Comparison of ENCODE assay signal across 12 mouse cellular contexts in the genomic region with DNA sequence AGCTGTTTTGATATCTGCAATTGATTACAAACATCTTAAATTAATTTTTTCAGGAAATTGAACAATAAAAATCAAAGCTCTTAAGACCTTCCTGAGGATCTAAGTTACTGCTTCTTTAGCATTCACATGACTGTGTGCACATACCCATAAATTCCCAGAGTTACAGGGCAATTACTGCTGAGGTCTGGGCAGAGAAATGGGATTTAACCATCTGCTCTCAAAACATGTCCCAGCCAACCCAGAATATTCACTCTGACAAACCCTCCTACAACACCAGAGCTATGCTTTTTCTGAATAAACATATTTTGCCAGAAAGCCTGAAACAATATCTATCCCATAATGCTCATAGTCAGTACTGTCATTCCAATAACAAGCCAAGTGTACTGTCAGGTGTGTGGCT.
A peak's percentile ranks its signal among the peaks of the same experiment; 100 is the strongest.
DNase-seq lines count a peak whose midpoint lies in the region; ATAC-seq and TF ChIP-seq lines count a peak whose summit lies in the region.
"Had no signal": no experiment of that assay in that cellular context is flagged by ENCODE, and none has a peak within 500 bp of the region (broad histone marks: within the 10 kb centered on the region; RNA-seq: fewer than 3 reads in every experiment).

No protein-coding gene starts in this region.

- peak overlapping the region; percentile 66 for H3K27ac ChIP-seq in forebrain, embryonic 16.5 days (ENCODE audit: low read length)
- H3K27ac ChIP-seq: heart, embryonic 13.5 days had no signal

- no peaks in the 10 kb centered on the region for H3K27me3 ChIP-seq in forebrain, embryonic 16.5 days (replicated peaks; ENCODE audit: control insufficient read depth, insufficient read depth, low read length)
- H3K27me3 ChIP-seq: heart, embryonic 13.5 days had no signal

- no peaks in the 10 kb centered on the region for H3K9me3 ChIP-seq in forebrain, embryonic 16.5 days (ENCODE audit: control insufficient read depth, low read length)
- H3K9me3 ChIP-seq: heart, embryonic 13.5 days had no signal

- no peak overlapping the region for H3K9ac ChIP-seq in forebrain, embryonic 16.5 days (replicated peaks; ENCODE audit: low read depth, low read length)
- H3K9ac ChIP-seq: heart, embryonic 13.5 days; lung, embryonic 14.5 days had no signal

- TF ChIP-seq POLR2A in brain, embryonic 14.5 days (IDR thresholded peaks at IDR 0.05; ENCODE audit: borderline replicate concordance, extremely low read depth, insufficient read depth, insufficient read length, poor library complexity, severe bottlenecking) = no peak

- H3K4me2 ChIP-seq in forebrain, embryonic 16.5 days (ENCODE audit: low read length) = no peak overlapping the region
- H3K4me2 ChIP-seq: heart, embryonic 13.5 days; lung, embryonic 14.5 days had no signal

- no peaks in the 10 kb centered on the region for H3K36me3 ChIP-seq in forebrain, embryonic 16.5 days (ENCODE audit: control insufficient read depth, insufficient read depth)
- H3K36me3 ChIP-seq: heart, embryonic 13.5 days had no signal

- DNase-seq in layer of hippocampus, adult 11-12 months (ENCODE audit: low spot score) = peak; percentile 26
- no peak for DNase-seq in layer of hippocampus, postnatal 10 days (ENCODE audit: low spot score in 2 of 2)
- peak; percentile 63 for DNase-seq in brain, embryonic 14.5 days (ENCODE audit: low read depth)
- peak; percentile 28 for DNase-seq in cerebellum, adult 11 months
- DNase-seq in thymus, postnatal 36 days = no peak
- DNase-seq in urinary bladder, postnatal 36 days (ENCODE audit: low spot score in 2 of 2) = no peak
- DNase-seq: adrenal gland, postnatal 36 days; liver; lung, embryonic 14.5 days; right cerebral cortex, postnatal 14 days had no signal

- peaks cover 10% of the 10 kb centered on the region for H3K4me1 ChIP-seq in forebrain, embryonic 16.5 days (replicated peaks; ENCODE audit: control insufficient read depth, insufficient read depth, low read length)
- H3K4me1 ChIP-seq: heart, embryonic 13.5 days had no signal

- no peak overlapping the region for H3K4me3 ChIP-seq in forebrain, embryonic 16.5 days (replicated peaks; ENCODE audit: low read length)
- H3K4me3 ChIP-seq: heart, embryonic 13.5 days had no signal

- TF ChIP-seq CTCF in brain, embryonic 14.5 days (IDR thresholded peaks at IDR 0.05; ENCODE audit: borderline replicate concordance, extremely low read depth, insufficient read depth, insufficient read length) = no peak

- ATAC-seq in forebrain, embryonic 16.5 days = peak; percentile 76

Comparison
In these comparisons a context has a peak if more than half of its experiments do, and no peak if none do; other contexts are left out.
1. DNase-seq: peak in layer of hippocampus, adult 11-12 months (single experiment), brain, embryonic 14.5 days (single experiment) and cerebellum, adult 11 months (single experiment); none in layer of hippocampus, postnatal 10 days (0 of 2), thymus, postnatal 36 days (0 of 2) and urinary bladder, postnatal 36 days (0 of 2).